Mouse (Mus musculus) CH12.LX (cell line): ENCODE results near the gene Atg4b. TPM values are rescaled to one million over a fixed set of nuclear protein-coding genes. Genes with fewer than 3 reads are reported as not detected.

Experiments
- DNase-seq: peaks from one replicate; pipeline ENCODE4 v3.0.0-alpha.2; 2013; ENCODE audit errors: extremely low read depth
- H3K27ac ChIP-seq: 2 replicates; pipeline ENCODE4 v1.5.1; 2012; ENCODE audit warnings: low read depth, mild to moderate bottlenecking, control low read depth, moderate library complexity; ENCODE audit not compliant: insufficient read depth
- H3K27me3 ChIP-seq: replicated peaks from 2 replicates; pipeline ENCODE3; 2012; ENCODE audit warnings: inconsistent platforms
- H3K36me3 ChIP-seq, 2 experiments: replicated peaks in 1 of 2; 2 replicates each; pipeline versions ENCODE3 to v1.6.1; 2012; ENCODE audit warnings: inconsistent platforms in 1 of 2, low read length in 1 of 2, mild to moderate bottlenecking in 1 of 2, mixed read lengths in 1 of 2, moderate library complexity in 1 of 2; ENCODE audit not compliant: control insufficient read depth in 1 of 2, insufficient read depth in 1 of 2
- H3K4me1 ChIP-seq, 2 experiments: 2 replicates each; pipeline ENCODE4 v1.6.1; 2012; ENCODE audit warnings: inconsistent platforms in 1 of 2, moderate library complexity in 1 of 2; ENCODE audit not compliant: insufficient read depth in 2 of 2, control insufficient read depth in 1 of 2
- H3K4me2 ChIP-seq: 2 replicates; pipeline ENCODE4 v1.6.1; 2012; ENCODE audit warnings: low read depth, mild to moderate bottlenecking, control low read depth; ENCODE audit not compliant: poor library complexity, insufficient read depth, severe bottlenecking
- H3K4me3 ChIP-seq, 3 experiments: fragments of 150-350 bp in 1 of 3; sonication (generic) in 1 of 3; replicated peaks in 1 of 3; 2 replicates each; pipeline versions ENCODE3 to v1.5.1; 2011 to 2012; ENCODE audit warnings: low read depth in 2 of 3, low read length in 2 of 3, mild to moderate bottlenecking in 2 of 3, moderate library complexity in 2 of 3, control low read depth in 1 of 3, improper control_type of control experiment in 1 of 3, inconsistent platforms in 1 of 3, mixed read lengths in 1 of 3; ENCODE audit not compliant: poor library complexity in 1 of 3
- H3K79me2 ChIP-seq: replicated peaks from 2 replicates; pipeline ENCODE4 v1.6.1; 2012; ENCODE audit warnings: mild to moderate bottlenecking, moderate library complexity; ENCODE audit not compliant: control insufficient read depth, poor library complexity, insufficient read depth, severe bottlenecking; ENCODE audit errors: extremely low read depth
- H3K9ac ChIP-seq: 2 replicates; pipeline ENCODE4 v1.6.1; 2012; ENCODE audit warnings: low read depth, mild to moderate bottlenecking, control low read depth, moderate library complexity; ENCODE audit not compliant: insufficient read depth
- H3K9me3 ChIP-seq: replicated peaks from 2 replicates; pipeline ENCODE3; 2012; ENCODE audit warnings: low read length, inconsistent platforms, mixed read lengths
- BHLHE40 ChIP-seq: IDR thresholded peaks from 2 replicates; pipeline ENCODE4 v1.6.1; 2011; ENCODE audit warnings: mild to moderate bottlenecking, low read depth, low read length, improper control_type of control experiment
- CHD2 ChIP-seq: IDR thresholded peaks from 2 replicates; pipeline ENCODE4 v1.6.1; 2011; ENCODE audit warnings: low read length, improper control_type of control experiment
- CTCF ChIP-seq, 2 experiments: IDR thresholded peaks in 1 of 2; conservative IDR thresholded peaks in 1 of 2; 2 replicates each; pipeline ENCODE4 v1.5.1; 2011 to 2012; ENCODE audit warnings: low read depth in 2 of 2, low read length in 2 of 2, improper control_type of control experiment in 1 of 2, inconsistent platforms in 1 of 2, mild to moderate bottlenecking in 1 of 2, moderate library complexity in 1 of 2
- E2F4 ChIP-seq: IDR thresholded peaks from 2 replicates; pipeline ENCODE4 v1.6.1; 2011; ENCODE audit warnings: low read depth, low read length, improper control_type of control experiment; ENCODE audit not compliant: insufficient replicate concordance
- ELF1 ChIP-seq: IDR thresholded peaks from 2 replicates; pipeline ENCODE4 v1.6.1; 2014; ENCODE audit warnings: low read depth, mild to moderate bottlenecking, inconsistent platforms, low read length, improper control_type of control experiment
- EP300 ChIP-seq: IDR thresholded peaks from 2 replicates; pipeline ENCODE4 v1.6.1; 2011; ENCODE audit warnings: low read length, improper control_type of control experiment
- JUN ChIP-seq: IDR thresholded peaks from 2 replicates; pipeline ENCODE4 v1.6.1; 2011; ENCODE audit warnings: low read depth, mild to moderate bottlenecking, low read length, improper control_type of control experiment, moderate library complexity; ENCODE audit not compliant: insufficient read depth
- MAX ChIP-seq: IDR thresholded peaks from 2 replicates; pipeline ENCODE4 v1.6.1; 2011; ENCODE audit warnings: low read length, improper control_type of control experiment
- TBP ChIP-seq: conservative IDR thresholded peaks from 2 replicates; pipeline ENCODE4 v1.6.1; 2011; ENCODE audit warnings: low read depth, low read length, improper control_type of control experiment
- TCF12 ChIP-seq: IDR thresholded peaks from 2 replicates; pipeline ENCODE4 v1.6.1; 2014; ENCODE audit warnings: low read depth, mild to moderate bottlenecking, inconsistent platforms, low read length, improper control_type of control experiment
- USF2 ChIP-seq: conservative IDR thresholded peaks from 2 replicates; pipeline ENCODE4 v1.6.1; 2011; ENCODE audit warnings: low read depth, low read length, improper control_type of control experiment
- ZC3H11A ChIP-seq: IDR thresholded peaks from 2 replicates; pipeline ENCODE4 v1.6.1; 2012; ENCODE audit warnings: low read depth, mild to moderate bottlenecking, inconsistent platforms, low read length, improper control_type of control experiment
- ZNF384 ChIP-seq: IDR thresholded peaks from 2 replicates; pipeline ENCODE4 v1.6.1; 2012; ENCODE audit warnings: low read depth, low read length, improper control_type of control experiment, inconsistent platforms
- dilution Hi-C: fragments of 300-500 bp; cut with MboI; formaldehyde crosslinking; loops from 2 replicates; pipeline ENCODE4 v1.14.3; 2020; ENCODE audit warnings: low sequenced_read_pairs; ENCODE audit not compliant: extremely low pct_unique_long_range_greater_than_20kb, extremely low pct_ligation_motif_present
- in situ Hi-C: fragments of 300-500 bp; cut with MboI; formaldehyde crosslinking; loops from 3 replicates; pipeline ENCODE4 v1.14.3; 2019; ENCODE audit warnings: low sequenced_read_pairs, low pct_ligation_motif_present, low pct_unique_long_range_greater_than_20kb, mixed read lengths
- polyA plus RNA-seq: library from polyadenylated mRNA; unstranded; fragments of >175 nt; gene quantifications from 2 replicates; pipeline ENCODE4 v1.2.1, GENCODE M21; 2012; ENCODE audit warnings: low read depth; ENCODE audit not compliant: insufficient read length
- total RNA-seq, 2 experiments: library from RNA; depleted of rRNA; stranded (reverse); fragments of 300-350 nt in 1 of 2; fragments of >200 nt in 1 of 2; gene quantifications; 2 replicates each; pipeline ENCODE4 v1.2.3; 2012 to 2014

Atg4b gene
- total and polyA plus RNA-seq, 3 experiments: 20.1 to 55.1 (median 21.4) TPM

DNA sequence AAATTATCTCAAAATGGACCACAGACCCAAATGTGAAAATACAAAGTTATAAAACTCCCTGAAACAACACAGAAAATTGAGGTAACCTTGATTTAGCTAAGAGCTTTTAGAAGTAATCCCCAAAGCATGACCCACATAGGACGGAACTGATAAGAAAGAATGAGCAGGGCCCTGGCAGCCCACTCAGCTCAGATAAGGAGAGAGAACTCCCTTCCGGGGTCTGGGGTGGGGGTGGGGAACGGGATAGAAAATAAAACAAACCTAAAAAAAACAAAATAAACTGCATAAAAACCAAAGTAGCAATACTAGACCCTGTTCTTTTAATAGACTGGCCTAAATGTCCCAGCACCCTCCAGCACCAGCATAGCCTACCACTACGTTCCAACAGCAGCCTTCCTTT lies 9.3 kb upstream of the Atg4b start:
- dilution Hi-C loops: no loop called here
- in situ Hi-C loops: no loop called here
- no peak overlapping the region for H3K9ac ChIP-seq

DNA sequence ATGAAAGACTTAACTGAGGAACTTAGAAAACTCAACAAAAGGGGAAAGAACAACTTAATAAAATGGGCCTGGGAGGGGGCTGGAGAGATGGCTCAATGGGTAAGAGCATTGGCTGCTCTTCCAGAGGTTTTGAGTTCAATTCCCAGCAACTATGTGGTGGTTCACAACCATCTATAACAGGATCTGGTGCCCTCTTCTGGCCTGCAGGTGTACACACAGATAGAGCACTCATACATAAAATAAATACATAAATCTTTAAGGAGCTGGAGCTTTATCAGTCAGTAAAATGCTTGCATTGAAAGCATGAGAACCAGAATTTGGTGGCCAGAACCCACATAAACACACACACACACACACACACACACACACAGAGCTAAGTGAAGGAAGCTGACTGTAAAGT lies 8.4 kb upstream of the Atg4b start:
- peak; percentile 12 for DNase-seq
- Histone ChIP-seq H3K4me2 (no peak overlapping the region), H3K36me3 (peaks cover 0 to 63% of the 10 kb centered on the region in 2 experiments), H3K79me2 (peaks cover 10% of the 10 kb centered on the region), H3K9me3 (no peaks in the 10 kb centered on the region), H3K4me1 (peaks cover 4 to 17% of the 10 kb centered on the region in 2 experiments; a peak in 3 of 4 replicates), H3K4me3 (no peak overlapping the region), H3K27ac (no peak overlapping the region), H3K27me3 (no peaks in the 10 kb centered on the region), H3K9ac (no peak overlapping the region)
- in situ Hi-C loops: no loop called here
- dilution Hi-C loops: no loop called here
- TF ChIP-seq BHLHE40: no peak
- peak in 1 of 2 experiments; percentile 36; a peak in 2 of 4 replicates for TF ChIP-seq CTCF (conservative IDR thresholded peaks at IDR 0.05 in 1 of 2, IDR thresholded peaks at IDR 0.05 in 1 of 2; ENCODE audit: low read depth in 2 of 2, low read length in 2 of 2)

More for the DNA sequence above, 9.3 kb upstream of the Atg4b start:
- Histone ChIP-seq H3K4me2 (no peak overlapping the region), H3K36me3 (peaks cover 0 to 66% of the 10 kb centered on the region in 2 experiments), H3K9me3 (no peaks in the 10 kb centered on the region)
- TF ChIP-seq MAX (no peak), EP300 (no peak), BHLHE40 (no peak), TCF12 (no peak), E2F4 (no peak), CTCF (conservative IDR thresholded peaks at IDR 0.05 in 1 of 2, IDR thresholded peaks at IDR 0.05 in 1 of 2; ENCODE audit: low read depth in 2 of 2, low read length in 2 of 2) (no peak), ZNF384 (no peak), JUN (no peak), TBP (no peak)
- TF ChIP-seq, all 38 proteins: peak for 0
- peaks cover 4 to 17% of the 10 kb centered on the region in 2 experiments; a peak in 3 of 4 replicates for H3K4me1 ChIP-seq
- peaks cover 10% of the 10 kb centered on the region for H3K79me2 ChIP-seq
- no peaks in the 10 kb centered on the region for H3K27me3 ChIP-seq
- H3K27ac ChIP-seq: no peak overlapping the region
- DNase-seq: no peak
- H3K4me3 ChIP-seq: no peak overlapping the region

DNA sequence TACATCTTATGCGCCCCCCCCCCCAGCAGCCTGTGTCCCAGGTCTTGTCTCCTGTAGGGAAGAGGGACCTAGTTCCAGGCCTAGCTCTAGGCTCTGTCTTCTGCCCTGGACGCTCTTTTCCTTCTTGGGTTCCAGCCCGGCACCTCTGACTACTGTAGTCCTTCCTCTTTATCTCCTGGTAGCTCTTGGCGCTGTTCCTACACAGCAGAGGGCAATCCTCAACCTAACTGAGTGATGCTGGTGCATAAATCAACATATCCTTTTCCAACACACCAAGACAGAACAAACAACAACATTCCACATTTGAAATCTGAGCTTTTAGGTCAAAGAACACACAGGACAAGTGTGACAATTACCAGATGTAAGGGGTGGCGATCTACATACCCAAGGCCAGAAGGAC lies 5.1 kb upstream of the Atg4b start:
- H3K9ac ChIP-seq: no peak overlapping the region
- H3K4me1 ChIP-seq: peaks cover 4 to 24% of the 10 kb centered on the region in 2 experiments; a peak in 3 of 4 replicates
- no peak overlapping the region for H3K4me3 ChIP-seq
- TF ChIP-seq USF2 (no peak), ELF1 (no peak), CHD2 (no peak), E2F4 (no peak), MAX (no peak), ZC3H11A (no peak)
- no peaks in the 10 kb centered on the region for H3K27me3 ChIP-seq
- H3K79me2 ChIP-seq: peaks cover 12% of the 10 kb centered on the region
- in situ Hi-C loops (no loop called here), dilution Hi-C loops (no loop called here)
- H3K36me3 ChIP-seq: peaks cover 21 to 68% of the 10 kb centered on the region in 2 experiments
- no peak for DNase-seq
- no peak overlapping the region for H3K4me2 ChIP-seq
- H3K27ac ChIP-seq: no peak overlapping the region
- H3K9me3 ChIP-seq: no peaks in the 10 kb centered on the region
